Mouse (Mus musculus) spleen, adult 2 months (tissue): ENCODE data around the gene Dnal4. TPM values are rescaled to one million over a fixed set of nuclear protein-coding genes. Genes with fewer than 3 reads are reported as not detected.
"Not testable (repeated sequence)": the region's sequence is repeated elsewhere in the genome, so short reads cannot be mapped to it uniquely, and the experiment has no call there.

ENCODE experiments used
- DNase-seq, 2 experiments: peaks; one replicate each; pipeline versions ENCODE4 v3.0.0 to v3.0.0-alpha.2; 2012 to 2021; ENCODE audit warnings: low spot score in 2 of 2, low read depth in 1 of 2
- H3K27ac ChIP-seq: fragments of 200-500 bp; 2 replicates; pipeline ENCODE4 v1.5.1; 2012; ENCODE audit warnings: low read length, inconsistent platforms; ENCODE audit not compliant: insufficient read depth
- H3K27me3 ChIP-seq: fragments of 200-500 bp; 2 replicates; pipeline ENCODE4 v1.6.1; 2012; ENCODE audit warnings: mild to moderate bottlenecking, moderate library complexity, low read length, inconsistent platforms; ENCODE audit not compliant: control insufficient read depth, insufficient read depth
- H3K36me3 ChIP-seq: fragments of 200-500 bp; 2 replicates; pipeline ENCODE4 v1.6.1; 2012; ENCODE audit warnings: mild to moderate bottlenecking, low read length, inconsistent platforms; ENCODE audit not compliant: control insufficient read depth, insufficient read depth
- H3K4me1 ChIP-seq: fragments of 200-500 bp; 2 replicates; pipeline ENCODE4 v1.6.1; 2011; ENCODE audit warnings: inconsistent platforms; ENCODE audit not compliant: control insufficient read depth, insufficient read depth, insufficient read length
- H3K4me3 ChIP-seq: fragments of 200-500 bp; 2 replicates; pipeline ENCODE4 v1.5.1; 2011; ENCODE audit warnings: mild to moderate bottlenecking, inconsistent platforms; ENCODE audit not compliant: insufficient read depth, insufficient read length; ENCODE audit errors: extremely low read depth
- CTCF ChIP-seq: fragments of 200-500 bp; IDR thresholded peaks from 2 replicates; pipeline ENCODE4 v1.5.1; 2011; ENCODE audit warnings: mild to moderate bottlenecking, inconsistent platforms; ENCODE audit not compliant: insufficient read depth, insufficient read length, insufficient replicate concordance; ENCODE audit errors: extremely low read depth
- POLR2A ChIP-seq: fragments of 200-500 bp; IDR thresholded peaks from 2 replicates; pipeline ENCODE4 v1.6.1; 2011; ENCODE audit warnings: low read depth, low read length, inconsistent platforms
- WGBS: fragments of 180-500 bp; shearing (Covaris S2); methylation state at CpG from one replicate; pipeline ENCODE4 v1.1.7; 2018; 5-methylcytosine and 5-hydroxymethylcytosine counted together
- polyA plus RNA-seq: library from polyadenylated mRNA; depleted of rRNA; stranded (reverse); fragments of >200 nt; gene quantifications from 2 replicates; pipeline ENCODE4 v1.2.3, GENCODE M21; 2012

The Dnal4 gene
- polyA plus RNA-seq, 1 experiment: 18.1 TPM

- DNase-seq: no peak
- 81% methylated on average over 13 of the region's 13 CpGs for WGBS
- Histone ChIP-seq H3K4me1 (no peaks in the 10 kb centered on the region), H3K27ac (no peak overlapping the region), H3K36me3 (no peaks in the 10 kb centered on the region), H3K27me3 (no peaks in the 10 kb centered on the region), H3K4me3 (no peak overlapping the region)
- no peak for TF ChIP-seq CTCF
Observed at GRCm38 (mm10) chr15:79822265-79823199, 44.9 kb upstream of the Dnal4 start.

GRCm38 (mm10) chr15:79818325-79818724 lies 40.7 kb upstream of the Dnal4 start:
- no peaks in the 10 kb centered on the region for H3K4me1 ChIP-seq
- TF ChIP-seq CTCF: no peak
- TF ChIP-seq POLR2A: no peak
- no peak for DNase-seq
- no peaks in the 10 kb centered on the region for H3K27me3 ChIP-seq
- no peak overlapping the region for H3K4me3 ChIP-seq
- no peaks in the 10 kb centered on the region for H3K36me3 ChIP-seq
- 93% methylated on average over 4 of the region's 4 CpGs for WGBS
- H3K27ac ChIP-seq: no peak overlapping the region

GRCm38 (mm10) chr15:79813666-79814258 lies 36.1 kb upstream of the Dnal4 start:
- TF ChIP-seq CTCF (no peak), POLR2A (no peak)
- no peak for DNase-seq
- no peaks in the 10 kb centered on the region for H3K36me3 ChIP-seq
- H3K4me1 ChIP-seq: no peaks in the 10 kb centered on the region
- H3K4me3 ChIP-seq: no peak overlapping the region
- H3K27ac ChIP-seq: no peak overlapping the region
- 48% methylated on average over 8 of the region's 8 CpGs for WGBS
- no peaks in the 10 kb centered on the region for H3K27me3 ChIP-seq

- H3K27ac ChIP-seq, DNase-seq, H3K36me3 ChIP-seq, H3K27me3 ChIP-seq, H3K4me1 ChIP-seq, H3K4me3 ChIP-seq: not testable (repeated sequence)
- 69% methylated on average over 2 of the region's 2 CpGs for WGBS
Observed at GRCm38 (mm10) chr15:79812840-79813239, 35.2 kb upstream of the Dnal4 start.

- no peak for DNase-seq
- H3K4me1 ChIP-seq: no peaks in the 10 kb centered on the region
- H3K27ac ChIP-seq: no peak overlapping the region
- H3K36me3 ChIP-seq: no peaks in the 10 kb centered on the region
- WGBS: 79% methylated on average over 4 of the region's 4 CpGs
- H3K4me3 ChIP-seq: no peak overlapping the region
- 0 out of 2 replicates have a peak, but pooled peaks cover 1% of the 10 kb centered on the region for H3K27me3 ChIP-seq
- TF ChIP-seq CTCF: no peak
- no peak for TF ChIP-seq POLR2A
Observed at GRCm38 (mm10) chr15:79810997-79811396, 33.3 kb upstream of the Dnal4 start.

- no peak overlapping the region for H3K4me3 ChIP-seq
- no peak for TF ChIP-seq POLR2A
- no peak for TF ChIP-seq CTCF
- no peak for DNase-seq
- 64% methylated on average over 3 of the region's 3 CpGs for WGBS
- no peaks in the 10 kb centered on the region for H3K4me1 ChIP-seq
- no peaks in the 10 kb centered on the region for H3K36me3 ChIP-seq
- H3K27ac ChIP-seq: no peak overlapping the region
- 0 out of 2 replicates have a peak, but pooled peaks cover 1% of the 10 kb centered on the region for H3K27me3 ChIP-seq
Observed at GRCm38 (mm10) chr15:79810061-79810460, 32.4 kb upstream of the Dnal4 start.

- DNase-seq: no peak
- no peak for TF ChIP-seq CTCF
- no peak for TF ChIP-seq POLR2A
- H3K27me3 ChIP-seq: peaks cover 14% of the 10 kb centered on the region
Observed at GRCm38 (mm10) chr15:79808658-79809057, 31.0 kb upstream of the Dnal4 start.

More at GRCm38 (mm10) chr15:79808658-79809057, 31.0 kb upstream of the Dnal4 start:
- Histone ChIP-seq H3K36me3 (no peaks in the 10 kb centered on the region), H3K27ac (no peak overlapping the region), H3K4me3 (no peak overlapping the region), H3K4me1 (peaks cover 8% of the 10 kb centered on the region)
- WGBS: 63% methylated on average over 5 of the region's 5 CpGs
